Mouse (Mus musculus): Measurements from ENCODE around the gene Mrpl45. TPM values are rescaled to one million over a fixed set of nuclear protein-coding genes. Genes with fewer than 3 reads are reported as not detected.

Gene Mrpl45
- polyA plus RNA-seq, 1 experiment from 2014 or later, result 43.4 TPM

- no peaks in the 10 kb centered on the region for H3K9me3 ChIP-seq (replicated peaks; ENCODE audit: control insufficient read depth, low read length)
- peak overlapping the region; percentile 70 for H3K4me3 ChIP-seq (ENCODE audit: low read depth, low read length)
- DNase-seq (ENCODE audit: low spot score) (peak; percentile 14), ATAC-seq (no peak)
- H3K36me3 ChIP-seq (ENCODE audit: control insufficient read depth, insufficient read depth, low read length), result 0 out of 2 replicates have a peak, but pooled peaks cover 3% of the 10 kb centered on the region
- H3K27me3 ChIP-seq (replicated peaks; ENCODE audit: control insufficient read depth, insufficient read depth, low read length), result no peaks in the 10 kb centered on the region
- peaks cover 26% of the 10 kb centered on the region for H3K4me1 ChIP-seq (ENCODE audit: control insufficient read depth, insufficient read depth, low read length)
- H3K9ac ChIP-seq (ENCODE audit: low read length), result peak overlapping the region; percentile 88
- WGBS, result under 1% methylated on average over 46 of the region's 49 CpGs
- H3K27ac ChIP-seq (ENCODE audit: low read depth, low read length), result peak overlapping the region; percentile 87
- peak overlapping the region; percentile 89 for H3K4me2 ChIP-seq (ENCODE audit: low read length)
Observed at GRCm38 (mm10) chr11:97362943-97363643, 47.6 kb downstream of the Mrpl45 start.

- DNase-seq (ENCODE audit: low spot score) (no peak), ATAC-seq (no peak)
- peak overlapping the region; percentile 70 for H3K4me3 ChIP-seq (ENCODE audit: low read depth, low read length)
- H3K9me3 ChIP-seq (replicated peaks; ENCODE audit: control insufficient read depth, low read length), result no peaks in the 10 kb centered on the region
- H3K4me2 ChIP-seq (ENCODE audit: low read length), result peak overlapping the region; percentile 89
- H3K4me1 ChIP-seq (ENCODE audit: control insufficient read depth, insufficient read depth, low read length), result peaks cover 26% of the 10 kb centered on the region
- H3K9ac ChIP-seq (ENCODE audit: low read length), result peak overlapping the region; percentile 88
- no peaks in the 10 kb centered on the region for H3K27me3 ChIP-seq (replicated peaks; ENCODE audit: control insufficient read depth, insufficient read depth, low read length)
- H3K27ac ChIP-seq (ENCODE audit: low read depth, low read length), result no peak overlapping the region
- 0 out of 2 replicates have a peak, but pooled peaks cover 3% of the 10 kb centered on the region for H3K36me3 ChIP-seq (ENCODE audit: control insufficient read depth, insufficient read depth, low read length)
- WGBS, result 3% methylated on average over 7 of the region's 7 CpGs
Observed at GRCm38 (mm10) chr11:97363644-97363995, 48.1 kb downstream of the Mrpl45 start.

- H3K9me3 ChIP-seq (replicated peaks; ENCODE audit: control insufficient read depth, low read length), result no peaks in the 10 kb centered on the region
- DNase-seq (ENCODE audit: low spot score) (no peak), ATAC-seq (no peak)
- H3K4me3 ChIP-seq (ENCODE audit: low read depth, low read length), result peak overlapping the region; percentile 70; the same call in 1 of the 2 replicates
- H3K4me2 ChIP-seq (ENCODE audit: low read length), result peak overlapping the region; percentile 89
- no peaks in the 10 kb centered on the region for H3K27me3 ChIP-seq (replicated peaks; ENCODE audit: control insufficient read depth, insufficient read depth, low read length)
- H3K36me3 ChIP-seq (ENCODE audit: control insufficient read depth, insufficient read depth, low read length), result 0 out of 2 replicates have a peak, but pooled peaks cover 3% of the 10 kb centered on the region
- WGBS, result 71% methylated on average over 1 of the region's 1 CpGs
- H3K27ac ChIP-seq (ENCODE audit: low read depth, low read length), result no peak overlapping the region
- H3K9ac ChIP-seq (ENCODE audit: low read length), result peak overlapping the region; percentile 88
- peaks cover 31% of the 10 kb centered on the region for H3K4me1 ChIP-seq (ENCODE audit: control insufficient read depth, insufficient read depth, low read length)
Observed at GRCm38 (mm10) chr11:97365556-97365955, 50.0 kb downstream of the Mrpl45 start.

- Histone ChIP-seq H3K9me3 (replicated peaks; ENCODE audit: control insufficient read depth, low read length) (no peaks in the 10 kb centered on the region), H3K36me3 (ENCODE audit: control insufficient read depth, insufficient read depth, low read length) (0 out of 2 replicates have a peak, but pooled peaks cover 3% of the 10 kb centered on the region), H3K4me3 (ENCODE audit: low read depth, low read length) (no peak overlapping the region), H3K4me1 (ENCODE audit: control insufficient read depth, insufficient read depth, low read length) (peaks cover 35% of the 10 kb centered on the region), H3K4me2 (ENCODE audit: low read length) (no peak overlapping the region), H3K27me3 (replicated peaks; ENCODE audit: control insufficient read depth, insufficient read depth, low read length) (no peaks in the 10 kb centered on the region), H3K9ac (ENCODE audit: low read length) (no peak overlapping the region), H3K27ac (ENCODE audit: low read depth, low read length) (no peak overlapping the region)
- no peak for DNase-seq (ENCODE audit: low spot score)
- 75% methylated on average over 5 of the region's 5 CpGs for WGBS
- ATAC-seq, result no peak
Observed at GRCm38 (mm10) chr11:97368501-97368900, 53.0 kb downstream of the Mrpl45 start.

GRCm38 (mm10) chr11:97370329-97371091 lies 55.0 kb downstream of the Mrpl45 start:
- H3K9me3 ChIP-seq (replicated peaks; ENCODE audit: control insufficient read depth, low read length), result no peaks in the 10 kb centered on the region
- H3K4me3 ChIP-seq (ENCODE audit: low read depth, low read length), result no peak overlapping the region
- DNase-seq (ENCODE audit: low spot score) (peak; percentile 78), ATAC-seq (no peak; the same call in 1 of the 2 replicates)
- H3K4me1 ChIP-seq (ENCODE audit: control insufficient read depth, insufficient read depth, low read length), result peaks cover 15% of the 10 kb centered on the region
- 47% methylated on average over 7 of the region's 7 CpGs for WGBS
- H3K27ac ChIP-seq (ENCODE audit: low read depth, low read length), result 0 out of 2 replicates have a peak overlapping the region, but pooled peaks have one; percentile 48
- H3K27me3 ChIP-seq (replicated peaks; ENCODE audit: control insufficient read depth, insufficient read depth, low read length), result no peaks in the 10 kb centered on the region
- no peak overlapping the region for H3K4me2 ChIP-seq (ENCODE audit: low read length)
- H3K36me3 ChIP-seq (ENCODE audit: control insufficient read depth, insufficient read depth, low read length), result peaks cover 14% of the 10 kb centered on the region
- H3K9ac ChIP-seq (ENCODE audit: low read length), result no peak overlapping the region; the same call in 1 of the 2 replicates

- 87% methylated on average over 6 of the region's 6 CpGs for WGBS
- Histone ChIP-seq H3K27me3 (replicated peaks; ENCODE audit: control insufficient read depth, insufficient read depth, low read length) (no peaks in the 10 kb centered on the region), H3K4me1 (ENCODE audit: control insufficient read depth, insufficient read depth, low read length) (peaks cover 12% of the 10 kb centered on the region), H3K9me3 (replicated peaks; ENCODE audit: control insufficient read depth, low read length) (no peaks in the 10 kb centered on the region), H3K27ac (ENCODE audit: low read depth, low read length) (no peak overlapping the region), H3K4me2 (ENCODE audit: low read length) (no peak overlapping the region), H3K4me3 (ENCODE audit: low read depth, low read length) (no peak overlapping the region), H3K9ac (ENCODE audit: low read length) (no peak overlapping the region), H3K36me3 (ENCODE audit: control insufficient read depth, insufficient read depth, low read length) (peaks cover 30% of the 10 kb centered on the region)
- ATAC-seq (no peak), DNase-seq (ENCODE audit: low spot score) (no peak)
Observed at GRCm38 (mm10) chr11:97372159-97372864, 56.8 kb downstream of the Mrpl45 start.

GRCm38 (mm10) chr11:97373402-97373801 lies 57.9 kb downstream of the Mrpl45 start:
- H3K27ac ChIP-seq (ENCODE audit: low read depth, low read length), result no peak overlapping the region
- H3K4me3 ChIP-seq (ENCODE audit: low read depth, low read length), result no peak overlapping the region
- DNase-seq (ENCODE audit: low spot score) (no peak), ATAC-seq (no peak)
- H3K36me3 ChIP-seq (ENCODE audit: control insufficient read depth, insufficient read depth, low read length), result peaks cover 38% of the 10 kb centered on the region
- 93% methylated on average over 2 of the region's 2 CpGs for WGBS
- peaks cover 9% of the 10 kb centered on the region for H3K4me1 ChIP-seq (ENCODE audit: control insufficient read depth, insufficient read depth, low read length)
- no peak overlapping the region for H3K9ac ChIP-seq (ENCODE audit: low read length)
- H3K9me3 ChIP-seq (replicated peaks; ENCODE audit: control insufficient read depth, low read length), result no peaks in the 10 kb centered on the region
- H3K27me3 ChIP-seq (replicated peaks; ENCODE audit: control insufficient read depth, insufficient read depth, low read length), result no peaks in the 10 kb centered on the region
- no peak overlapping the region for H3K4me2 ChIP-seq (ENCODE audit: low read length)
